Mouse (Mus musculus): Measurements from ENCODE around the gene Serpina1a. TPM values are rescaled to one million over a fixed set of nuclear protein-coding genes. Genes with fewer than 3 reads are reported as not detected.
"Not testable (repeated sequence)": the region's sequence is repeated elsewhere in the genome, so short reads cannot be mapped to it uniquely, and the experiment has no call there.

The Serpina1a gene
- polyA plus RNA-seq (2015; fragmentation: Nextera tagmentation; extraction: Ambion mirVana), result not detected in 2 replicates

GRCm38 (mm10) chr12:103863101-103863974, at the start of gene Serpina1a:
TSS of gene Serpina1a (minus strand) at chr12:103863562.
- not testable (repeated sequence) for ATAC-seq; H3K9me3 ChIP-seq (ENCODE audit: control insufficient read depth, low read length); H3K36me3 ChIP-seq (ENCODE audit: control insufficient read depth, insufficient read depth); H3K4me2 ChIP-seq (ENCODE audit: low read length); H3K4me3 ChIP-seq (replicated peaks; ENCODE audit: low read length); H3K27me3 ChIP-seq (replicated peaks; ENCODE audit: control insufficient read depth, insufficient read depth, low read length); H3K27ac ChIP-seq (ENCODE audit: low read length); H3K9ac ChIP-seq (replicated peaks; ENCODE audit: low read depth, low read length); H3K4me1 ChIP-seq (replicated peaks; ENCODE audit: control insufficient read depth, insufficient read depth, low read length)
- 87% methylated on average over 9 of the region's 9 CpGs for WGBS

- not testable (repeated sequence) for H3K9ac ChIP-seq (replicated peaks; ENCODE audit: low read depth, low read length); ATAC-seq; H3K9me3 ChIP-seq (ENCODE audit: control insufficient read depth, low read length); H3K27ac ChIP-seq (ENCODE audit: low read length); H3K4me3 ChIP-seq (replicated peaks; ENCODE audit: low read length); H3K27me3 ChIP-seq (replicated peaks; ENCODE audit: control insufficient read depth, insufficient read depth, low read length); H3K4me1 ChIP-seq (replicated peaks; ENCODE audit: control insufficient read depth, insufficient read depth, low read length); H3K36me3 ChIP-seq (ENCODE audit: control insufficient read depth, insufficient read depth); H3K4me2 ChIP-seq (ENCODE audit: low read length)
- WGBS, result 98% methylated on average over 9 of the region's 16 CpGs
These were observed 45.8 kb upstream of the Serpina1a start for GRCm38 (mm10) chr12:103909181-103909580.

- H3K4me3 ChIP-seq (replicated peaks; ENCODE audit: low read length); ATAC-seq: not testable (repeated sequence)
These were observed 44.4 kb upstream of the Serpina1a start for GRCm38 (mm10) chr12:103907746-103908145.

GRCm38 (mm10) chr12:103904837-103905340, 41.5 kb upstream of the Serpina1a start, which contains the start of gene Serpina1c:
TSS of gene Serpina1c (minus strand) at chr12:103904887.
- not testable (repeated sequence) for H3K4me3 ChIP-seq (replicated peaks; ENCODE audit: low read length); H3K4me2 ChIP-seq (ENCODE audit: low read length); H3K36me3 ChIP-seq (ENCODE audit: control insufficient read depth, insufficient read depth); ATAC-seq; H3K27me3 ChIP-seq (replicated peaks; ENCODE audit: control insufficient read depth, insufficient read depth, low read length); H3K27ac ChIP-seq (ENCODE audit: low read length); H3K9ac ChIP-seq (replicated peaks; ENCODE audit: low read depth, low read length); H3K9me3 ChIP-seq (ENCODE audit: control insufficient read depth, low read length); H3K4me1 ChIP-seq (replicated peaks; ENCODE audit: control insufficient read depth, insufficient read depth, low read length)
- WGBS, result 83% methylated on average over 4 of the region's 4 CpGs

More at GRCm38 (mm10) chr12:103907746-103908145, 44.4 kb upstream of the Serpina1a start:
- not testable (repeated sequence) for H3K4me2 ChIP-seq (ENCODE audit: low read length); H3K27me3 ChIP-seq (replicated peaks; ENCODE audit: control insufficient read depth, insufficient read depth, low read length); H3K9ac ChIP-seq (replicated peaks; ENCODE audit: low read depth, low read length); H3K27ac ChIP-seq (ENCODE audit: low read length); H3K4me1 ChIP-seq (replicated peaks; ENCODE audit: control insufficient read depth, insufficient read depth, low read length); H3K36me3 ChIP-seq (ENCODE audit: control insufficient read depth, insufficient read depth); H3K9me3 ChIP-seq (ENCODE audit: control insufficient read depth, low read length)
- WGBS, result 22% methylated on average over 1 of the region's 1 CpGs

- WGBS, result 96% methylated on average over 3 of the region's 3 CpGs
- ATAC-seq, result not testable (repeated sequence)
These were observed 38.6 kb upstream of the Serpina1a start for GRCm38 (mm10) chr12:103901929-103902328.

GRCm38 (mm10) chr12:103866873-103867272, 3.5 kb upstream of the Serpina1a start:
- H3K36me3 ChIP-seq (ENCODE audit: control insufficient read depth, insufficient read depth); H3K27me3 ChIP-seq (replicated peaks; ENCODE audit: control insufficient read depth, insufficient read depth, low read length); H3K9me3 ChIP-seq (ENCODE audit: control insufficient read depth, low read length); H3K9ac ChIP-seq (replicated peaks; ENCODE audit: low read depth, low read length); ATAC-seq; H3K4me1 ChIP-seq (replicated peaks; ENCODE audit: control insufficient read depth, insufficient read depth, low read length); H3K27ac ChIP-seq (ENCODE audit: low read length); H3K4me2 ChIP-seq (ENCODE audit: low read length); H3K4me3 ChIP-seq (replicated peaks; ENCODE audit: low read length): not testable (repeated sequence)
- 81% methylated on average over 1 of the region's 1 CpGs for WGBS

More at GRCm38 (mm10) chr12:103901929-103902328, 38.6 kb upstream of the Serpina1a start:
- H3K27me3 ChIP-seq (replicated peaks; ENCODE audit: control insufficient read depth, insufficient read depth, low read length); H3K36me3 ChIP-seq (ENCODE audit: control insufficient read depth, insufficient read depth); H3K4me2 ChIP-seq (ENCODE audit: low read length); H3K4me1 ChIP-seq (replicated peaks; ENCODE audit: control insufficient read depth, insufficient read depth, low read length); H3K4me3 ChIP-seq (replicated peaks; ENCODE audit: low read length); H3K9me3 ChIP-seq (ENCODE audit: control insufficient read depth, low read length); H3K27ac ChIP-seq (ENCODE audit: low read length); H3K9ac ChIP-seq (replicated peaks; ENCODE audit: low read depth, low read length): not testable (repeated sequence)

GRCm38 (mm10) chr12:103860976-103861375, 2.4 kb downstream of the Serpina1a start:
- Histone ChIP-seq H3K4me3 (replicated peaks; ENCODE audit: low read length) (no peak overlapping the region), H3K27ac (ENCODE audit: low read length) (no peak overlapping the region), H3K9me3 (ENCODE audit: control insufficient read depth, low read length) (no peaks in the 10 kb centered on the region), H3K4me1 (replicated peaks; ENCODE audit: control insufficient read depth, insufficient read depth, low read length) (no peaks in the 10 kb centered on the region), H3K27me3 (replicated peaks; ENCODE audit: control insufficient read depth, insufficient read depth, low read length) (no peaks in the 10 kb centered on the region), H3K4me2 (ENCODE audit: low read length) (no peak overlapping the region), H3K36me3 (ENCODE audit: control insufficient read depth, insufficient read depth) (no peaks in the 10 kb centered on the region), H3K9ac (replicated peaks; ENCODE audit: low read depth, low read length) (no peak overlapping the region)
- 63% methylated on average over 2 of the region's 3 CpGs for WGBS
- no peak for ATAC-seq

- H3K27me3 ChIP-seq (replicated peaks; ENCODE audit: control insufficient read depth, insufficient read depth, low read length); ATAC-seq; H3K9me3 ChIP-seq (ENCODE audit: control insufficient read depth, low read length); H3K36me3 ChIP-seq (ENCODE audit: control insufficient read depth, insufficient read depth); H3K27ac ChIP-seq (ENCODE audit: low read length); H3K9ac ChIP-seq (replicated peaks; ENCODE audit: low read depth, low read length); H3K4me2 ChIP-seq (ENCODE audit: low read length); H3K4me1 ChIP-seq (replicated peaks; ENCODE audit: control insufficient read depth, insufficient read depth, low read length); H3K4me3 ChIP-seq (replicated peaks; ENCODE audit: low read length): not testable (repeated sequence)
- 93% methylated on average over 3 of the region's 4 CpGs for WGBS
These were observed 2.8 kb downstream of the Serpina1a start for GRCm38 (mm10) chr12:103860571-103860970.

GRCm38 (mm10) chr12:103859584-103859983, 3.8 kb downstream of the Serpina1a start:
- H3K36me3 ChIP-seq (ENCODE audit: control insufficient read depth, insufficient read depth); H3K4me3 ChIP-seq (replicated peaks; ENCODE audit: low read length); H3K4me2 ChIP-seq (ENCODE audit: low read length); H3K27ac ChIP-seq (ENCODE audit: low read length); H3K4me1 ChIP-seq (replicated peaks; ENCODE audit: control insufficient read depth, insufficient read depth, low read length); ATAC-seq; H3K27me3 ChIP-seq (replicated peaks; ENCODE audit: control insufficient read depth, insufficient read depth, low read length); H3K9me3 ChIP-seq (ENCODE audit: control insufficient read depth, low read length); H3K9ac ChIP-seq (replicated peaks; ENCODE audit: low read depth, low read length): not testable (repeated sequence)
- WGBS, result 80% methylated on average over 3 of the region's 3 CpGs
